Mouse (Mus musculus) hindbrain, embryonic 12.5 days (tissue): ENCODE measurements around the gene Cacnb2. TPM values are rescaled to one million over a fixed set of nuclear protein-coding genes. Genes with fewer than 3 reads are reported as not detected.

Experiments
- ATAC-seq: fragments of 200-750 bp; cut with Nextera tagmentation; 2 replicates; pipeline ENCODE4 v1.8.0; 2017; ENCODE audit warnings: moderate TSS enrichment; ENCODE audit not compliant: low FRiP score
- H3K27ac ChIP-seq: fragments of 300-500 bp; sonication (generic); 2 replicates; pipeline ENCODE4 v1.5.1; 2016; ENCODE audit warnings: mild to moderate bottlenecking
- H3K27me3 ChIP-seq: fragments of 300-500 bp; sonication (generic); 2 replicates; pipeline ENCODE4 v1.6.1; 2016; ENCODE audit warnings: mild to moderate bottlenecking
- H3K36me3 ChIP-seq: fragments of 300-500 bp; sonication (generic); 2 replicates; pipeline ENCODE4 v1.6.1; 2016; ENCODE audit warnings: mild to moderate bottlenecking
- H3K4me1 ChIP-seq: fragments of 300-500 bp; sonication (generic); 2 replicates; pipeline ENCODE4 v1.6.1; 2016
- H3K4me2 ChIP-seq: fragments of 300-500 bp; sonication (generic); replicated peaks from 2 replicates; pipeline ENCODE4 v1.6.1; 2016; ENCODE audit warnings: mild to moderate bottlenecking
- H3K4me3 ChIP-seq: fragments of 300-500 bp; sonication (generic); 2 replicates; pipeline ENCODE4 v1.5.1; 2016; ENCODE audit warnings: mild to moderate bottlenecking
- H3K9ac ChIP-seq: fragments of 300-500 bp; sonication (generic); 2 replicates; pipeline ENCODE4 v1.6.1; 2016; ENCODE audit warnings: mild to moderate bottlenecking, moderate library complexity
- H3K9me3 ChIP-seq: fragments of 300-500 bp; sonication (generic); replicated peaks from 2 replicates; pipeline ENCODE4 v1.6.1; 2016; ENCODE audit warnings: mild to moderate bottlenecking
- WGBS: fragments of 180-500 bp; shearing (Covaris S2); methylation state at CpG from one replicate; pipeline ENCODE4 v1.1.7; 2016; 5-methylcytosine and 5-hydroxymethylcytosine counted together
- polyA plus RNA-seq: library from polyadenylated mRNA; unstranded; fragments of >200 nt; fragmentation: Nextera tagmentation; extraction: Ambion mirVana; gene quantifications from 2 replicates; pipeline ENCODE4 v1.2.1, GENCODE M21; 2016

Gene Cacnb2
- polyA plus RNA-seq, 1 experiment from 2014 or later = 3.6 TPM

- Histone ChIP-seq H3K27me3 (no peaks in the 10 kb centered on the region), H3K27ac (no peak overlapping the region), H3K9me3 (no peaks in the 10 kb centered on the region), H3K9ac (no peak overlapping the region), H3K4me1 (no peaks in the 10 kb centered on the region), H3K4me3 (no peak overlapping the region), H3K36me3 (no peaks in the 10 kb centered on the region), H3K4me2 (no peak overlapping the region)
- 92% methylated on average over 2 of the region's 2 CpGs for WGBS
- no peak for ATAC-seq
Observed at GRCm38 (mm10) chr2:14961493-14961892, 358.6 kb downstream of the Cacnb2 start.

- Histone ChIP-seq H3K4me2 (no peak overlapping the region), H3K9ac (no peak overlapping the region), H3K36me3 (no peaks in the 10 kb centered on the region), H3K9me3 (no peaks in the 10 kb centered on the region), H3K4me1 (no peaks in the 10 kb centered on the region), H3K27me3 (no peaks in the 10 kb centered on the region), H3K27ac (no peak overlapping the region), H3K4me3 (no peak overlapping the region)
- WGBS = 91% methylated on average over 11 of the region's 11 CpGs
- no peak for ATAC-seq
Observed at GRCm38 (mm10) chr2:14984029-14984428, 381.1 kb downstream of the Cacnb2 start.

GRCm38 (mm10) chr2:14988451-14988850, 385.6 kb downstream of the Cacnb2 start:
- Histone ChIP-seq H3K4me1 (no peaks in the 10 kb centered on the region), H3K9ac (no peak overlapping the region), H3K9me3 (no peaks in the 10 kb centered on the region), H3K4me3 (no peak overlapping the region), H3K27me3 (no peaks in the 10 kb centered on the region), H3K36me3 (peaks cover 4% of the 10 kb centered on the region; the same call in 1 of the 2 replicates), H3K4me2 (no peak overlapping the region), H3K27ac (no peak overlapping the region)
- 90% methylated on average over 4 of the region's 4 CpGs for WGBS
- no peak for ATAC-seq

- Histone ChIP-seq H3K4me2 (no peak overlapping the region), H3K4me1 (no peaks in the 10 kb centered on the region), H3K36me3 (peaks cover 4% of the 10 kb centered on the region; the same call in 1 of the 2 replicates), H3K9ac (no peak overlapping the region), H3K27me3 (no peaks in the 10 kb centered on the region), H3K9me3 (no peaks in the 10 kb centered on the region), H3K4me3 (no peak overlapping the region), H3K27ac (no peak overlapping the region)
- 88% methylated on average over 4 of the region's 4 CpGs for WGBS
- ATAC-seq = no peak
Observed at GRCm38 (mm10) chr2:14989350-14989749, 386.5 kb downstream of the Cacnb2 start.

- Histone ChIP-seq H3K9ac (no peak overlapping the region), H3K36me3 (peaks cover 4% of the 10 kb centered on the region; the same call in 1 of the 2 replicates), H3K27ac (no peak overlapping the region), H3K27me3 (no peaks in the 10 kb centered on the region), H3K9me3 (no peaks in the 10 kb centered on the region), H3K4me2 (no peak overlapping the region), H3K4me1 (no peaks in the 10 kb centered on the region), H3K4me3 (no peak overlapping the region)
- WGBS = 88% methylated on average over 4 of the region's 4 CpGs
- ATAC-seq = no peak
Observed at GRCm38 (mm10) chr2:14992531-14992930, 389.6 kb downstream of the Cacnb2 start.

GRCm38 (mm10) chr2:14996036-14996435, 393.1 kb downstream of the Cacnb2 start:
- no peaks in the 10 kb centered on the region for H3K4me1 ChIP-seq
- no peaks in the 10 kb centered on the region for H3K9me3 ChIP-seq
- H3K27me3 ChIP-seq = no peaks in the 10 kb centered on the region
- H3K4me2 ChIP-seq = no peak overlapping the region
- H3K36me3 ChIP-seq = peaks cover 4% of the 10 kb centered on the region; the same call in 1 of the 2 replicates
- no peak overlapping the region for H3K9ac ChIP-seq
- WGBS = 67% methylated on average over 4 of the region's 4 CpGs
- H3K4me3 ChIP-seq = no peak overlapping the region
- no peak for ATAC-seq
- H3K27ac ChIP-seq = no peak overlapping the region

GRCm38 (mm10) chr2:14997836-14998235, 394.9 kb downstream of the Cacnb2 start:
- H3K4me2 ChIP-seq = no peak overlapping the region
- no peaks in the 10 kb centered on the region for H3K36me3 ChIP-seq
- 85% methylated on average over 5 of the region's 5 CpGs for WGBS
- no peaks in the 10 kb centered on the region for H3K9me3 ChIP-seq
- ATAC-seq = no peak
- no peak overlapping the region for H3K9ac ChIP-seq
- H3K27me3 ChIP-seq = no peaks in the 10 kb centered on the region
- H3K27ac ChIP-seq = no peak overlapping the region
- H3K4me1 ChIP-seq = no peaks in the 10 kb centered on the region
- H3K4me3 ChIP-seq = no peak overlapping the region

- WGBS = 78% methylated on average over 3 of the region's 3 CpGs
- H3K27me3 ChIP-seq = no peaks in the 10 kb centered on the region
- H3K27ac ChIP-seq = no peak overlapping the region
- peak; percentile 58; the same call in 1 of the 2 replicates for ATAC-seq
- H3K36me3 ChIP-seq = peaks cover 14% of the 10 kb centered on the region
- no peak overlapping the region for H3K4me3 ChIP-seq
- no peak overlapping the region for H3K4me2 ChIP-seq
- no peaks in the 10 kb centered on the region for H3K4me1 ChIP-seq
- H3K9ac ChIP-seq = no peak overlapping the region
- H3K9me3 ChIP-seq = no peaks in the 10 kb centered on the region
Observed at GRCm38 (mm10) chr2:15007531-15007930, 404.6 kb downstream of the Cacnb2 start.

GRCm38 (mm10) chr2:15008072-15008471, 405.2 kb downstream of the Cacnb2 start:
- Histone ChIP-seq H3K27me3 (no peaks in the 10 kb centered on the region), H3K4me1 (no peaks in the 10 kb centered on the region), H3K4me3 (no peak overlapping the region), H3K9ac (no peak overlapping the region), H3K36me3 (peaks cover 14% of the 10 kb centered on the region), H3K4me2 (no peak overlapping the region), H3K9me3 (no peaks in the 10 kb centered on the region), H3K27ac (no peak overlapping the region)
- ATAC-seq = no peak
- 96% methylated on average over 1 of the region's 1 CpGs for WGBS

- Histone ChIP-seq H3K27ac (no peak overlapping the region), H3K27me3 (no peaks in the 10 kb centered on the region), H3K9ac (no peak overlapping the region), H3K9me3 (no peaks in the 10 kb centered on the region), H3K4me1 (no peaks in the 10 kb centered on the region; the same call in 1 of the 2 replicates), H3K4me3 (no peak overlapping the region), H3K36me3 (peaks cover 13% of the 10 kb centered on the region; the same call in 1 of the 2 replicates), H3K4me2 (no peak overlapping the region)
- 95% methylated on average over 3 of the region's 3 CpGs for WGBS
- ATAC-seq = no peak
Observed at GRCm38 (mm10) chr2:15026817-15027216, 423.9 kb downstream of the Cacnb2 start.

- Histone ChIP-seq H3K27me3 (no peaks in the 10 kb centered on the region), H3K9me3 (no peaks in the 10 kb centered on the region), H3K9ac (no peak overlapping the region), H3K36me3 (peaks cover 15% of the 10 kb centered on the region; the same call in 1 of the 2 replicates), H3K4me3 (no peak overlapping the region), H3K27ac (no peak overlapping the region), H3K4me2 (no peak overlapping the region), H3K4me1 (no peaks in the 10 kb centered on the region; the same call in 1 of the 2 replicates)
- ATAC-seq = peak; percentile 61; the same call in 1 of the 2 replicates
- WGBS = 75% methylated on average over 1 of the region's 1 CpGs
Observed at GRCm38 (mm10) chr2:15027816-15028215, 424.9 kb downstream of the Cacnb2 start.
